Mouse (Mus musculus): ENCODE data around the gene Lrch1. TPM values are rescaled to one million over a fixed set of nuclear protein-coding genes. Genes with fewer than 3 reads are reported as not detected.

The Lrch1 gene
- polyA plus RNA-seq, 1 experiment from 2014 or later, result 12.2 TPM

GRCm38 (mm10) chr14:74774046-74774619 lies 173.5 kb downstream of the Lrch1 start:
- Histone ChIP-seq H3K36me3 (peaks cover 38% of the 10 kb centered on the region), H3K27ac (replicated peaks) (no peak overlapping the region; the same call in 1 of the 2 replicates), H3K4me1 (replicated peaks) (no peaks in the 10 kb centered on the region; the same call in 1 of the 2 replicates), H3K9me3 (0 out of 2 replicates have a peak, but pooled peaks cover 6% of the 10 kb centered on the region), H3K4me2 (no peak overlapping the region), H3K27me3 (no peaks in the 10 kb centered on the region), H3K4me3 (no peak overlapping the region), H3K9ac (no peak overlapping the region)
- ATAC-seq (ENCODE audit: low read depth), result no peak
- WGBS, result 68% methylated on average over 10 of the region's 10 CpGs

- Histone ChIP-seq H3K4me3 (no peak overlapping the region), H3K9me3 (0 out of 2 replicates have a peak, but pooled peaks cover 6% of the 10 kb centered on the region), H3K27ac (replicated peaks) (no peak overlapping the region), H3K4me1 (replicated peaks) (no peaks in the 10 kb centered on the region), H3K36me3 (peaks cover 40% of the 10 kb centered on the region), H3K4me2 (no peak overlapping the region), H3K27me3 (no peaks in the 10 kb centered on the region), H3K9ac (no peak overlapping the region)
- WGBS, result 80% methylated on average over 1 of the region's 1 CpGs
- ATAC-seq (ENCODE audit: low read depth), result no peak
Measured at GRCm38 (mm10) chr14:74767892-74768291, 179.8 kb downstream of the Lrch1 start.

GRCm38 (mm10) chr14:74764191-74764918 lies 183.3 kb downstream of the Lrch1 start:
- no peaks in the 10 kb centered on the region for H3K27me3 ChIP-seq
- no peaks in the 10 kb centered on the region for H3K4me1 ChIP-seq (replicated peaks)
- H3K9ac ChIP-seq, result no peak overlapping the region
- 57% methylated on average over 10 of the region's 10 CpGs for WGBS
- no peak for ATAC-seq (ENCODE audit: low read depth)
- no peak overlapping the region for H3K4me2 ChIP-seq
- H3K27ac ChIP-seq (replicated peaks), result no peak overlapping the region
- peaks cover 16% of the 10 kb centered on the region for H3K36me3 ChIP-seq
- H3K9me3 ChIP-seq, result no peaks in the 10 kb centered on the region
- no peak overlapping the region for H3K4me3 ChIP-seq

DNA sequence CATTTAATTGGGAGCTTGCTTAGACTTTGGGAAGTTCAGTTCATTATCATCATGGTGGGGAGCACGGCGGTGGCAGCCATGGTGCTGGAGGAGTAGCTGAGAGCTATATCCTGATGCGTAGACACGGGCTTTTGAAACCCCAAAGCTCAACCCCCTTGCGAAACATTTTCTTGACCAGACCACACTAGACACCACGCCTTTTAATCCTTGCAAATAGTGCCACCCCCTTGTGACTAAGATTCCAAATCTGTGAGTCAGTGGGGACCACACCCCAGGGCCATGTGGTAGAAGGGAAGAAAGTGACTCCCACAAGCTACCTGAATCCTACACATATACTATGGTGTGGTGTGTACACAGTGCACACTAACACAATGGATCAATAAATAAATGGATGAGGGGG lies 210.8 kb downstream of the Lrch1 start:
- 97% methylated on average over 6 of the region's 6 CpGs for WGBS
- Histone ChIP-seq H3K9me3 (no peaks in the 10 kb centered on the region), H3K9ac (no peak overlapping the region), H3K4me1 (replicated peaks) (peaks cover 10% of the 10 kb centered on the region), H3K4me3 (no peak overlapping the region), H3K27ac (replicated peaks) (no peak overlapping the region), H3K4me2 (no peak overlapping the region), H3K27me3 (no peaks in the 10 kb centered on the region), H3K36me3 (peaks cover 60% of the 10 kb centered on the region)
- no peak for ATAC-seq (ENCODE audit: low read depth)

DNA sequence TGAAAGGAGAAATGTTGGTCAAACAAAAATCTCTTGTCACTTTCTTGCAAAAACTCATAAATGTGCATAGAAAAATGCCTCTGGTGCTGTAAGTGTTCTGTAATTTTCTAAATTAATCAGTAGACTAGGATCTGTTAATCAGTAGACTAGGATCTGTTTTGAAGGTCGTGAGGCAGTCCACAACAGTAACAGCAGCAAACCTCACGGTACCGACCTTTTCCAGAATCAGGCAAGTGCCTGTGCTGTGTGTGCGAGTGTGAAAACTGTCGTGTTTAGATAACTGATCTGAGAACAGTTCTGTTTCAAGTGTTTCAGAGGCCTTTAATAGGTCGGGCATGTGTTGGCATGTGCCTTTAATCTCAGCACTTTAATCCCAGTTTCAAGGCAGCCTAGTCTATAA lies 212.2 kb downstream of the Lrch1 start:
- 91% methylated on average over 6 of the region's 6 CpGs for WGBS
- Histone ChIP-seq H3K27ac (replicated peaks) (no peak overlapping the region), H3K4me2 (no peak overlapping the region), H3K36me3 (peaks cover 46% of the 10 kb centered on the region), H3K9me3 (no peaks in the 10 kb centered on the region), H3K4me3 (no peak overlapping the region), H3K27me3 (no peaks in the 10 kb centered on the region), H3K4me1 (replicated peaks) (peaks cover 13% of the 10 kb centered on the region), H3K9ac (no peak overlapping the region)
- no peak for ATAC-seq (ENCODE audit: low read depth)

- no peak overlapping the region for H3K9ac ChIP-seq
- no peaks in the 10 kb centered on the region for H3K27me3 ChIP-seq
- no peaks in the 10 kb centered on the region for H3K9me3 ChIP-seq
- H3K4me3 ChIP-seq, result peak overlapping the region; percentile 78
- WGBS, result 60% methylated on average over 2 of the region's 2 CpGs
- H3K4me1 ChIP-seq (replicated peaks), result peaks cover 13% of the 10 kb centered on the region
- peaks cover 26% of the 10 kb centered on the region for H3K36me3 ChIP-seq
- H3K27ac ChIP-seq (replicated peaks), result no peak overlapping the region
- no peak for ATAC-seq (ENCODE audit: low read depth)
- peak overlapping the region; percentile 70 for H3K4me2 ChIP-seq
Measured at GRCm38 (mm10) chr14:74733397-74733796, 214.3 kb downstream of the Lrch1 start.

GRCm38 (mm10) chr14:74732079-74732783 lies 215.4 kb downstream of the Lrch1 start, which contains the start of gene Esd:
Gene Esd, plus strand, starts transcription at chr14:74732297.
- H3K4me2 ChIP-seq, result peak within 1 kb of the TSS; percentile 70
- H3K4me3 ChIP-seq, result peak within 1 kb of the TSS; percentile 78
- H3K4me1 ChIP-seq (replicated peaks), result peaks cover 13% of the 10 kb centered on the region
- WGBS, result under 1% methylated on average over 53 of the region's 53 CpGs
- H3K27ac ChIP-seq (replicated peaks), result peak within 1 kb of the TSS; percentile 70
- H3K27me3 ChIP-seq, result no peaks in the 10 kb centered on the region
- peak; percentile 98 for ATAC-seq (ENCODE audit: low read depth)
- peaks cover 16% of the 10 kb centered on the region for H3K36me3 ChIP-seq
- H3K9me3 ChIP-seq, result no peaks in the 10 kb centered on the region
- H3K9ac ChIP-seq, result peak within 1 kb of the TSS; percentile 79

- Histone ChIP-seq H3K27me3 (no peaks in the 10 kb centered on the region), H3K4me3 (peak overlapping the region; percentile 78), H3K9me3 (no peaks in the 10 kb centered on the region), H3K9ac (peak overlapping the region; percentile 79), H3K4me2 (peak overlapping the region; percentile 70), H3K27ac (replicated peaks) (no peak overlapping the region; the same call in 1 of the 2 replicates), H3K36me3 (peaks cover 9% of the 10 kb centered on the region), H3K4me1 (replicated peaks) (peaks cover 13% of the 10 kb centered on the region)
- WGBS, result 25% methylated on average over 9 of the region's 9 CpGs
- ATAC-seq (ENCODE audit: low read depth), result no peak
Measured at GRCm38 (mm10) chr14:74731221-74732078, 216.2 kb downstream of the Lrch1 start.

GRCm38 (mm10) chr14:74723541-74723940 lies 224.1 kb downstream of the Lrch1 start:
- Histone ChIP-seq H3K4me1 (replicated peaks) (no peaks in the 10 kb centered on the region), H3K27ac (replicated peaks) (no peak overlapping the region), H3K27me3 (no peaks in the 10 kb centered on the region), H3K9me3 (no peaks in the 10 kb centered on the region), H3K9ac (no peak overlapping the region), H3K36me3 (no peaks in the 10 kb centered on the region), H3K4me3 (no peak overlapping the region), H3K4me2 (no peak overlapping the region)
- ATAC-seq (ENCODE audit: low read depth), result no peak
- WGBS, result 82% methylated on average over 3 of the region's 3 CpGs

- no peaks in the 10 kb centered on the region for H3K27me3 ChIP-seq
- ATAC-seq (ENCODE audit: low read depth), result no peak
- H3K27ac ChIP-seq (replicated peaks), result no peak overlapping the region
- H3K4me2 ChIP-seq, result no peak overlapping the region
- WGBS, result 27% methylated on average over 3 of the region's 3 CpGs
- no peaks in the 10 kb centered on the region for H3K9me3 ChIP-seq
- no peak overlapping the region for H3K4me3 ChIP-seq
- H3K36me3 ChIP-seq, result no peaks in the 10 kb centered on the region
- H3K9ac ChIP-seq, result no peak overlapping the region
- no peaks in the 10 kb centered on the region for H3K4me1 ChIP-seq (replicated peaks)
Measured at GRCm38 (mm10) chr14:74709054-74709453, 238.6 kb downstream of the Lrch1 start.
